ENCODE assay signal across 8 mouse cellular contexts in the genomic region with DNA sequence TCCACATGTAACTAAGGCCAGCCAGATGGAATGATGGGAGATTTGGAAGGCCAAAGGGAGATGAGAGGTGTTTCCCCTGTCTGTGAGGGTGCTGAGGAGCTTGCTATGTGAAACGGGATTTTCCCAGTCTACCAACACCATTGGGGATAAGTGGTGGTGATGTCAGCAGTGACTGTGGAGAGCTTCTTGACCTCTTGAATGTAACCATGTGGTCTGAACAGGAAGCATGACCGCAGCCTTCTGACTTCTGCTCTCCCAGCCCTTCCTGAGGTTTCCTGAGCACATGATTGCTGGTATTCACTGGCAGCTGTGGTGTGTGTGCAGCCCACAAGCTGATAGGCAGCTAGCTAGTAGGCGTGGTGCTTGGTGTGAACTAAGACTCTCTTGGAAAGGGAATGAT. TPM values are rescaled to one million over a fixed set of nuclear protein-coding genes. Genes with fewer than 3 reads are reported as not detected.
DNase-seq lines count a peak whose midpoint lies in the region; ATAC-seq and TF ChIP-seq lines count a peak whose summit lies in the region.

No protein-coding gene starts in this region.

- no peak overlapping the region for H3K4me3 ChIP-seq in embryonic facial prominence, embryonic 14.5 days (ENCODE audit: low read depth, low read length)
- no peak overlapping the region for H3K4me3 ChIP-seq in embryonic facial prominence, embryonic 10.5 days
- H3K4me3 ChIP-seq in hindbrain, postnatal 0 days (ENCODE audit: low read length) = no peak overlapping the region

- DNase-seq in embryonic facial prominence, embryonic 14.5 days (ENCODE audit: low spot score) = peak; percentile 80
- no peak for DNase-seq in embryonic facial prominence, embryonic 10.5 days (ENCODE audit: low spot score)
- DNase-seq in fibroblast of lung, adult 2 months (ENCODE audit: low read depth) = peak; percentile 88
- DNase-seq in kidney, postnatal 14 days = peak; percentile 43
- no peak for DNase-seq in testis, postnatal 10 days (ENCODE audit: low spot score)
- no peak for DNase-seq in hindbrain, postnatal 0 days (ENCODE audit: low spot score)

- 56% methylated on average over 3 of the region's 3 CpGs for WGBS in embryonic facial prominence, embryonic 14.5 days
- 62% methylated on average over 3 of the region's 3 CpGs for WGBS in embryonic facial prominence, embryonic 10.5 days
- 70% methylated on average over 3 of the region's 3 CpGs for WGBS in hindbrain, postnatal 0 days

- no peaks in the 10 kb centered on the region for H3K36me3 ChIP-seq in embryonic facial prominence, embryonic 14.5 days (ENCODE audit: control insufficient read depth, insufficient read depth, low read length)
- H3K36me3 ChIP-seq in embryonic facial prominence, embryonic 10.5 days (replicated peaks) = no peaks in the 10 kb centered on the region
- no peaks in the 10 kb centered on the region for H3K36me3 ChIP-seq in hindbrain, postnatal 0 days (ENCODE audit: insufficient read depth, low read length)

- H3K27ac ChIP-seq in embryonic facial prominence, embryonic 14.5 days (replicated peaks; ENCODE audit: low read depth, low read length) = no peak overlapping the region
- no peak overlapping the region; the same call in 1 of the 2 replicates for H3K27ac ChIP-seq in embryonic facial prominence, embryonic 10.5 days (replicated peaks)
- H3K27ac ChIP-seq in hindbrain, postnatal 0 days = no peak overlapping the region

- 0 out of 2 replicates have a peak, but pooled peaks cover 3% of the 10 kb centered on the region for H3K4me1 ChIP-seq in embryonic facial prominence, embryonic 14.5 days (ENCODE audit: control insufficient read depth, insufficient read depth, low read length)
- H3K4me1 ChIP-seq in embryonic facial prominence, embryonic 10.5 days = peaks cover 13% of the 10 kb centered on the region
- H3K4me1 ChIP-seq in hindbrain, postnatal 0 days (ENCODE audit: insufficient read depth, low read length) = no peaks in the 10 kb centered on the region

- peak; percentile 50; the same call in 1 of the 2 replicates for ATAC-seq in embryonic facial prominence, embryonic 14.5 days (ENCODE audit: low read depth)
- ATAC-seq in megakaryocyte progenitor cell, adult 5-6 weeks (replicated peaks; ENCODE audit: poor library complexity) = peak; percentile 86
- ATAC-seq in inflammation-experienced regulatory T-cells, adult 6 months = no peak
- no peak for ATAC-seq in hindbrain, postnatal 0 days

- no peaks in the 10 kb centered on the region for H3K9me3 ChIP-seq in embryonic facial prominence, embryonic 14.5 days (ENCODE audit: control insufficient read depth, low read length)
- no peaks in the 10 kb centered on the region for H3K9me3 ChIP-seq in embryonic facial prominence, embryonic 10.5 days
- no peaks in the 10 kb centered on the region for H3K9me3 ChIP-seq in hindbrain, postnatal 0 days (ENCODE audit: low read length)

- H3K4me2 ChIP-seq in embryonic facial prominence, embryonic 14.5 days (ENCODE audit: low read depth, low read length) = no peak overlapping the region
- no peak overlapping the region for H3K4me2 ChIP-seq in hindbrain, postnatal 0 days (ENCODE audit: low read depth, low read length)

- TF ChIP-seq CTCF in hindbrain, postnatal 0 days (IDR thresholded peaks at IDR 0.05; ENCODE audit: low read depth) = no peak

- H3K9ac ChIP-seq in embryonic facial prominence, embryonic 14.5 days (ENCODE audit: low read depth, low read length) = no peak overlapping the region
- no peak overlapping the region for H3K9ac ChIP-seq in hindbrain, postnatal 0 days (replicated peaks; ENCODE audit: low read length)

- no peaks in the 10 kb centered on the region for H3K27me3 ChIP-seq in embryonic facial prominence, embryonic 14.5 days (replicated peaks; ENCODE audit: control insufficient read depth, insufficient read depth, low read length)
- 0 out of 2 replicates have a peak, but pooled peaks cover 2% of the 10 kb centered on the region for H3K27me3 ChIP-seq in embryonic facial prominence, embryonic 10.5 days (replicated peaks; ENCODE audit: low read depth, poor library complexity, severe bottlenecking)
- no peaks in the 10 kb centered on the region for H3K27me3 ChIP-seq in hindbrain, postnatal 0 days (ENCODE audit: insufficient read depth, low read length)

RNA-seq across cellular contexts. Expression of gene Nfe2l2, which starts 58.8 kb away (rescaled TPM):
- 48.9 and 52.9 TPM in 2 replicates for polyA plus RNA-seq in embryonic facial prominence, embryonic 14.5 days (2014; fragmentation: Nextera tagmentation; extraction: Ambion mirVana)
- 33.0 and 33.7 TPM in 2 replicates for polyA plus RNA-seq in embryonic facial prominence, embryonic 10.5 days (2016; fragmentation: Nextera tagmentation; extraction: Ambion mirVana)
- total RNA-seq in megakaryocyte progenitor cell, adult 5-6 weeks (2015) = 117 and 119 TPM in 2 replicates
- 59.4 and 69.2 TPM in 2 replicates for total RNA-seq in megakaryocyte progenitor cell, adult 5-6 weeks (2017)
- 10 to 100 TPM; 37.2 to 54.1 (median 46.1) TPM for polyA plus RNA-seq in inflammation-experienced regulatory T-cells, adult 6 months (2017; shearing (Covaris generic))
- total RNA-seq in hindbrain, postnatal 0 days (2014; rRNA removed) = 7.4 and 11.6 TPM in 2 replicates
- polyA plus RNA-seq in hindbrain, postnatal 0 days (2015; fragmentation: Nextera tagmentation; extraction: Ambion mirVana) = 16.3 and 17.0 TPM in 2 replicates

Comparison
In these comparisons a context has a peak if more than half of its experiments do, and no peak if none do; other contexts are left out.
1. DNase-seq: peak in embryonic facial prominence, embryonic 14.5 days (single experiment), fibroblast of lung, adult 2 months (single experiment) and kidney, postnatal 14 days (single experiment); none in embryonic facial prominence, embryonic 10.5 days (single experiment), testis, postnatal 10 days (single experiment) and hindbrain, postnatal 0 days (single experiment).
2. ATAC-seq: peak in embryonic facial prominence, embryonic 14.5 days (single experiment) and megakaryocyte progenitor cell, adult 5-6 weeks (single experiment); none in inflammation-experienced regulatory T-cells, adult 6 months (single experiment) and hindbrain, postnatal 0 days (single experiment).